Mouse (Mus musculus): ENCODE measurements at regions not wholly inside any gene's neighbourhood (a gene's known extent, or its start where the extent isn't known, plus 50 kb on each side); places are given as distances from the start of the nearest gene placed in this dataset.

- DNase-seq (ENCODE audit: extremely low spot score), result no peak
Measured at GRCm38 (mm10) chr3:21816968-21817858, 259.2 kb upstream of the Tbl1xr1 start.

GRCm38 (mm10) chr3:21819030-21819429 is 257.4 kb upstream of the Tbl1xr1 start:
- no peak for DNase-seq (ENCODE audit: extremely low spot score)

DNA sequence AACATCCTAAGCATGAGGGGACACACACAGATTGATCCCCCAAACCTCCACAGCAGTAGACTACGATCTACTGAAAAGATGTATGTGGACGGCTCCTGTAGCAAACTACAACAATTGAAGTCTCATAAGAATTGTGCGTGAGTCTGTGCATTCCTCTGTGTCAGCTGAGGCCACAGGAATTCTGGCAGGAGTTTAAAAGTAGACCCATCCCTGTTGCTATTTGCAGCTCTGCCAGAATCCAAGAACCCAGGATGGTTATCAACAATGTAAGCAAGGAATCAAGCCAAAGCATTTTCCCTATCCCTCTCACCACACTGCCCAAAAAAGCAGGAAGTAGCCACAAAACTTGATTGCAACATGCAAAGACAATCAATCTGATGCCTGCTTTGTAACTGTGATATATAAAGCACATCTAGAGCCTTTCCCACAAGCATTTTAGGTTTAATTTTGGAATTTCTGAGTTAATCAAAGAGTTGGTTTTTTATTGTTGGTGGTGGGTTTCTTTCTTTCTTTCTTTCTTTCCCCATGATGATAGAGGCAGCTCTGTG is 256.3 kb upstream of the Tbl1xr1 start:
- DNase-seq (ENCODE audit: extremely low spot score), result no peak

- DNase-seq (ENCODE audit: extremely low spot score), result no peak
Measured at GRCm38 (mm10) chr3:21822675-21823074, 253.8 kb upstream of the Tbl1xr1 start.

GRCm38 (mm10) chr3:21823331-21823730 is 253.1 kb upstream of the Tbl1xr1 start:
- DNase-seq (ENCODE audit: extremely low spot score), result no peak

- no peak for DNase-seq (ENCODE audit: extremely low spot score)
Measured at GRCm38 (mm10) chr3:21824101-21824880, 252.2 kb upstream of the Tbl1xr1 start.

- no peak for DNase-seq (ENCODE audit: extremely low spot score)
Measured at GRCm38 (mm10) chr3:21824913-21825610, 251.4 kb upstream of the Tbl1xr1 start.

- no peak for DNase-seq (ENCODE audit: extremely low spot score)
Measured at GRCm38 (mm10) chr3:21827656-21828055, 248.8 kb upstream of the Tbl1xr1 start.

GRCm38 (mm10) chr3:21833111-21833510 is 243.3 kb upstream of the Tbl1xr1 start:
- DNase-seq (ENCODE audit: extremely low spot score), result no peak

DNA sequence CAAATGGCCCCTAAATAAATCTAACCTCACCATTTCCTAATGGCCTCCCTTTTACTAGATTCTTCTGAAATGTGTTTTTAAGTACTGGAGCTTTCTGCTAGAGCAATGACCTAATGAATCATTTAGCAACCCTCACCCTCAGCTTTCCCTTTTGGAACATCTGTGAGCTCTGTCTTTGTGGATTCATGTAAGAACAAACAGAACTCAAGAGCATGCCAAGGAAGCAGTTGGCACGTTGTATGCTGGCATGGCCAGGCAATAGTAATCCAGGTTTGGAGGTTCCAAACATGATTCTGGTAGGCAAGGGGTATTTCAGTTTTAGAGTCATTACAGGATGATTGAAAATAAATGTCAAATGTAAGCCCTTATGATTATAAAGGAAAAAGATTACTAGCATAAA is 240.9 kb upstream of the Tbl1xr1 start:
- DNase-seq (ENCODE audit: extremely low spot score), result no peak

- DNase-seq (ENCODE audit: extremely low spot score), result no peak
Measured at GRCm38 (mm10) chr3:21837297-21837946, 239.0 kb upstream of the Tbl1xr1 start.

- DNase-seq (ENCODE audit: extremely low spot score), result no peak
Measured at GRCm38 (mm10) chr3:21840751-21841488, 235.5 kb upstream of the Tbl1xr1 start.

GRCm38 (mm10) chr3:21841506-21841905 is 234.9 kb upstream of the Tbl1xr1 start:
- no peak for DNase-seq (ENCODE audit: extremely low spot score)

DNA sequence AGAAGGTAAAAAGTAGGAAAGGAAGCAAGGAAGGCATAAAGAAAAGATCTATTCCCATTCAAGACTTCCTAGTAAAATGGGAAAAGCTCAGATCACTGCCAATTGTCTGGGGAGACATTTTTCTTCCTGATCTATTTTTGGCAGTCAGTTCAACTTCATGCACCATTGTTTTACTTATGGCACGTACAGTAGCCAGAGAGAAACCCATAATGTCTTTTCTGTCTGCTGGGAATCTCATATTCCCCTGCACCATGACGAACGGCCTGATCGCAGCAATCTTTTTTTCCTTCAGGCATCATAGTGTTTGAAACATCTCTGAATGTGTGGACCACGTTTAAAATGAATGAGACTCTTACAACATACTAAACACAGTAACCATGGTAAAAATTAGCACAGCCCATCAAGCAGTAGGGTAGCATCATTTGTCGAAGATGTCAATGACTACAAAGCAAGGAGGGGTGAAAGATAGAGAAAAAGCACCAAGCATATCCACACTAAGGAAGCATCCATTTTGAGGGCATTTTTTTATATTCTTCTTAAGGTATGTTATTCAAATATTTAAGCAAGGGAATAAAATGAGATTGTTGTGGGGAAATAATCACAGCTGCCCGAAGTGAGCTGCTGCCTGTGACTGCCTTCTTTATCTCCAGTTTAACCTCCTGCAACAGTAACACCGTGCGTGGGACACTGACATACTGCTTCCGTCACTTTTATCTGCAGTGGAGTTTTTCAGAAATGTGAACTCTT is 233.7 kb upstream of the Tbl1xr1 start:
- no peak for DNase-seq (ENCODE audit: extremely low spot score)

DNA sequence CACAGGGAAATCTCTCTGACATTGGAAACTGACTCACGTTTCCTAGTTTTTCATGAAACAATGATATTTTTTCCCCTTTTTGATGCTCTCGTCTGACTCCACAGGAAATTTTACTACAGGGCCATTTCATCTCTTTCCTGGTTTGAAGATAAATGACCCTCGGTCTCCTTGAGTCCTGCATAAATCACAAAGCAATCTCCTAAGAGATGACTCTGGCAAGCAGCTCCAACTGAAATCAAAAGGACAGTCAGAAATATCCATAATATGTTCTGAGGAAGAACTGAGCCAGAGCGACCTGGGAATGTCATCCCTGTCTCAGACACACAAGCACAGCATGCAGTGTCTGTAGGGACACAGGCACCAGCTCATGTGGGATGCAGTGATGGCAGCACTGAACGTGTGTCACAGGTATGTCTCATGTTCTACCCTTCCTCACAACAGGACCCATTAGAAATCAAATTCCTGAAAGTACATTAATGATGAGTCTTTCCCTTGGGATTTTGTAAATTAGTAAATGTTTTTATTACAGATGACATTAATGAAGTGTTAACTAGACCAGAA is 233.1 kb upstream of the Tbl1xr1 start:
- no peak for DNase-seq (ENCODE audit: extremely low spot score)

DNA sequence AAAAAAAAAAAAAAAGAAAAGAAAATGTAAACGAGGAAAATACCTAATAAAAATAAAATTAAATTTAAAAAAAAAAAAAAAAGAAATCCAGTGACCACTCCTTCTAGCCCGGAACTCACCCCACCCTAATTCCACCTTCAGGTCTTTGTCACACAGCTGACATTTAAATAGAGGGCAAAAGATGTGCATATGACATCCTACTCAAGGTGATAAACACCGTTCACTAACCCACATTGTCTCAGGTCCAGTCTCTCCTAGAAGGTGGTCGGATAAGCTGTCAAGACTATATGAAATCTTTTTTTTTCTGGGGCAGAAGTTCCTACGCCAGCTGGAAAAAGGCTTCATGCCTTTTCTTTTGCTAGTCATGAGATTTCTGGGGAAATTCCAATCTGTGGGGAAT is 226.6 kb upstream of the Tbl1xr1 start:
- DNase-seq (ENCODE audit: extremely low spot score), result no peak

GRCm38 (mm10) chr3:21850977-21851376 is 225.5 kb upstream of the Tbl1xr1 start:
- DNase-seq (ENCODE audit: extremely low spot score), result no peak

DNA sequence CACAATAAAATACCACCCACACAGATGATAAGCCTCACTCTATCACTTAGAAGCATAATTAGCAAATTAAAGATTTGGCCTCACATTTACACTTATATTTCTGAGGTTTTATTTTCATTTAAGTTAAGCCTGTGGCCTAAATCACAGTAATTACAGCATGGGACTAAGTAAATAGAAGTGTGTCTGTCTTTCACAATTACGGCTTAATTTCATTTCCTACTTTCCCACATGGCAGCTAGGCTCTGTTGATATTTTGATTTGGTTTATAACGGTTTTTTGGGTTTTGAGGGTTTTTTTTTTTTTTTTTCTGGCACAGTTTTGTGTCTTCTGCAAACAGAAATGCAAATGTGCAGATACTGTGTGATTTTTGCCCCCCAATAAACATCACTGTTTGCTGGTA is 222.1 kb upstream of the Tbl1xr1 start:
- DNase-seq (ENCODE audit: extremely low spot score), result no peak

DNA sequence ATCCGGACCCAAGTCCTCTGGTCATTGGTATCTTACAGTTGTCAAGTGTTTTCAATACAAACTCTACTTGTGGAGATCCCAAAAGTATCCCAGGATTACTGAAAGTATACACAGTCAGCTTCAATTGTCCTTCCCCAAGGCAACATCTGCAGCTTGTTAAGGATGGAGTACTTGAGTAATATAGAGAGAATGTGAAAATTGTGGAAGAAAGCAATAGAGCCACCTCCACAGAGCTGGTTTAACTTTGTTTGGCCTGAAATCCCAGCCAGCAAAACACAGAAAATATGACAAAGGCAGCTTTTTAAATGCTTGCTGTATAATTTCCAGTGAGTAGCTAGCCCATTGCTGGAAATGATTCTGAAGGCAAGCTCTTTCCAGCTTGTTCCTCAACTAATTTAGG is 217.0 kb upstream of the Tbl1xr1 start:
- no peak for DNase-seq (ENCODE audit: extremely low spot score)
